Mouse (Mus musculus) cerebellum, adult 18-20 months (tissue): ENCODE data around the gene Mras.

ENCODE experiments used
- DNase-seq, 2 experiments: peaks; one replicate each; pipeline ENCODE4 v3.0.0; 2021

Mras gene

GRCm38 (mm10) chr9:99439064-99439463, 1.9 kb upstream of the Mras start:
- DNase-seq, result no peak

- no peak for DNase-seq
These were observed 792 bp upstream of the Mras start for GRCm38 (mm10) chr9:99437781-99438565.

DNA sequence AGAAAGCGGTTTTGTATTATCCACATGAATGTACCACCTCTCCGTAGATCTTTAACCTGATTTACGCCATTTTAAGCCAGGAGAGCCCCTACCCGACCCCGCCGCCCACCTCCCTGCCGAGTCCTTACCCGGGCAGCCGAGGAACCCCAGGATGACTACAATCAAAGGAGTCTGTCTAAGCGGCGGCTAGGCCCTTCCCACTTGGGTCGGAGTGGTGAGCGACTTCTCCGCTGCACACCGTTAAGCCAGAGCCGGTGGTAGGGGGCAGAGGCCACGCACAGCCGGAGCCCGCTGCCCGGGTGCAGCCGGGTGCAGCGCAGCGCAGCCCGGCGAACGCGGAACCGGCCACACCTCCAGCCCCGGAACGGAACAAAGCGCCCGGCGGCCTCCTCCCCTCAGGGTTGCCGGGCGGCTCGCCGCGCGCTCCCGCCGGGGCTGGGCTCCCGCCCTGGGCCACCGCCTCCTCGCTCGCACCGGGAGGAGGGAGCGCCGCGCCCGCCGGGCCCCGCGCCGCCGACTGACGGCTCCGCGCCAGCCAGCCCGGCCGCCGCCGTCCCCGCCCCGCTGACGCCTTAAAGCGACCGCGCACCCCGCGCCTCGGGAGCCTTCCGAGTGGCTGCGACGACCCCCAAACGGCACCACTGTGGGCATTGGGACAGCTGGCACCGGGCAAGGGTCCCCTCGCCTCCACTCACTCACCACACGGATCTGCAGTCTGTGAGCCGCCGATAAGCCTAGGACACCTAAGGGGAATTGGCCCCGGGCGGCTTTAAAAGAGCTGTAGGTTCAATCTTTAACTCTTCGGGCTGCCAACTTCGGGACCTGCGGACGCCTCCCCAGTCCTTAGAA, 775 bp downstream of the Mras start:
- peak; percentile 81 to 91 for DNase-seq

DNA sequence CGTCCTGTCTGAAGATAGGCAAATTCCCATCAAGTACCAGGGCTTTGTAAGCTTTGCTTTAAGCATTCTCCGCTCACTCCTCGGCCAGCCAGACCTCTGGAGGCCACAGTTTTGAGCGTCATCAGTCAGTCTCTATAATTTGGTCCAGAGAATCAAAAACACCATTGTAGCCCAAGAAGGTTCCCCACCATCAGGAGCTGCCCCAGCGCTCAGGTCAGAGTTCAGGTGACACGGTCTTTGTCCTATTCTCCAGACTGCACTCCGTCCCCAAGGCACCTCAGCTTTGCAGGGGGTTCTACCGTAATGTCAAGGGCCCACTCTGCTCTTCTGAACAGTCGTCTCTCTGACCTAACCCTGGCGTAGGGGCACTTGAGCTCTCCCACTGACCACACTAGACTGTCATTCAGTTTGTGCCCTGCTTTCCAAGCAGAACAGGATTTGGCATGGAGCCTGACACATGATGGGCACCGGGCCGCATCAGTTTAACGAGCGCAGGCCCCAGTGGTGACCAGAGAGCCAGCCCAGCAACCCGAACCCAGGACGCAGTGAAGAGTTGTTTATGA, 1.5 kb downstream of the Mras start:
- DNase-seq, result peak; percentile 58 to 67

DNA sequence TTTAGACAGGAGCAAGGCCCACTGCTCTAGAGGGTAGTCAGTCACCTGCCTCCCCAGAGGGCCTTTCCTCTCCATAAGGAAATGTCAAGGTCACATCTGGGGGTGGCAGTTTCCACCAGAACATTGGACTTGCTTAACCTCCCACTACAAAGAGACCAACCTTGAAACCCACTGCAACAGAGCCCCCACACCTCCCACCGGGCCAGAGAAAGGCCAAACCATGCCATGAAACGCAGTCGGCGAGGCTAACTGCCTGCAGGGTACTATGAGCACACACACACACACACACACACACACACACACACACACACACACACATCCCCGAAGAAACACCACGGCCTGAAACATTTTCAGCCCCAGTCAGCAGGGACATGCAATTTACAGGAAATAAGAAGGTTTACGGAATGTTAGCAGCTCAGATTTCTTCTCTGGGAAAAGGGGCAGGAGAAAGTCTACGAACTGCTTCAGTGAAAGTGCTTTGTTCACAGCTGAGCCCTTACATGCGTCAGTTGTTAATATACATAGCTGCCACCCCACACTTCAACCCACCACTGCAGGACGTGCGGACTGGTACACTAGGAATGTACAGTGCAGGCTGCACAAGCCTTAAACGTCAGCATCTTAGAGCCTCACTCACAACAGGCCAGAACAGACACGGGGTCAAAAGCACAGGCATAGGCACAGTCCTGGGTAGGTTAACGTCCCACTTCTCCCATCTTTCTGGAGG, 2.1 kb downstream of the Mras start:
- DNase-seq, result peak in 1 of 2 experiments; percentile 24

GRCm38 (mm10) chr9:99432478-99432877, 4.7 kb downstream of the Mras start:
- no peak for DNase-seq

DNA sequence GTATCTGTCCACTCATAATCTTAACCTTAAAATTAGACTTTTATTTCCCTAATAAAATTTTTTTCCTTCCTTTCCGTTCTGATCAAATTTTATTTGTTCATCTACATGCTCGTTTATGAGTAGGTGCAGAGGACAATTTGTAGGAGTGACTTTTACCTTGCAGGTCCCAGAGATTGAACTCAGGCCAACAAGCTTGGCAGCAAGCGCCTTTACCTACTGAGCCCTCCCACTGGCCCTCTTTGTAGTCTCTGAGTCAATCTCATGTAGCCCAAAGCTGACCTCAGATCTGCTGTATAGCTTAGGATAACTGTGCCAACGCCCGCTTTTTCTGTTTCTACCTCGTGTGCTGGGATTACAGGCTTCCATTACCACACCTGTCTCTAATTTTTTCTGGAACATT, 5.2 kb downstream of the Mras start:
- peak; percentile 59 to 69 for DNase-seq

DNA sequence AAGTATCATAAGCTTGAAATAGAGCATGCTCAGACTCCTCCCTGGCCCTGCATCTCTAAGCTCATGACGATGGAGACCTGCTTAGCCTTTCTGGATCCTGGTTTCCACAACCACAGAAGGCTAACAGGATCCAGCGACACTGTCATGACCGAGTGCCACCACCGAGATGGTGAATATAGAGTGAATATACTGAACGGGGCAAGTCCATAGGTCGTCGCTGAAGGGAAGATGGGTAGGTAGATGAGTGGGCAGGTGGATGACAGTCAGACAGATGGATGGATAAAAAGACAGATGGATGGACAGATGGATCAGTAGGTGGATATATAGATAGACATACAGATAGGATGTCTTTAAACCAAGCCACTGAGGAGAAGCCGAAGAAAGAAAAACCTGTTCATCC, 5.8 kb downstream of the Mras start:
- DNase-seq, result no peak

DNA sequence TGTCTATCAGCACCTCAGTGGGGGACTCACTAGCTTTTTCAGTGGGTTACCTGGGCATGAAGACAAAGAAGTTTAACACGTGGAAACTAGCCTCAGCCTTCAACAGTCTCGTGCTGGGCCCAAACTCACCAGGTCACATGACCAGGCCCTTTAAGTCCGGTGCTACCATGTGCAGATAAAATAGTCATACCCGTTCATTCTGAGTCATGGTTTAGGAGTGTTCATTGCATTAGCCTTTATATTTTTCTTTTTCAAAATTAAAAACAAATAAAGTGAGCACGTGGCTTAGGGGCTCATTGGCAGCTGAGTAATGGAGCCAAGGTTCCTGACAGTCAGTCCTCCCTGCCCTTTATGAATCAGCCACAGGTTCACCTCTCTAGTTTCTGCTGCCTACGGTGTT, 6.4 kb downstream of the Mras start:
- DNase-seq, result no peak

- DNase-seq, result no peak
These were observed 7.3 kb downstream of the Mras start for GRCm38 (mm10) chr9:99429845-99430244.

- no peak for DNase-seq
These were observed 8.4 kb downstream of the Mras start for GRCm38 (mm10) chr9:99428601-99429331.

GRCm38 (mm10) chr9:99425262-99425661, 11.9 kb downstream of the Mras start:
- DNase-seq, result no peak

GRCm38 (mm10) chr9:99424574-99424863, 12.7 kb downstream of the Mras start:
- no peak for DNase-seq

DNA sequence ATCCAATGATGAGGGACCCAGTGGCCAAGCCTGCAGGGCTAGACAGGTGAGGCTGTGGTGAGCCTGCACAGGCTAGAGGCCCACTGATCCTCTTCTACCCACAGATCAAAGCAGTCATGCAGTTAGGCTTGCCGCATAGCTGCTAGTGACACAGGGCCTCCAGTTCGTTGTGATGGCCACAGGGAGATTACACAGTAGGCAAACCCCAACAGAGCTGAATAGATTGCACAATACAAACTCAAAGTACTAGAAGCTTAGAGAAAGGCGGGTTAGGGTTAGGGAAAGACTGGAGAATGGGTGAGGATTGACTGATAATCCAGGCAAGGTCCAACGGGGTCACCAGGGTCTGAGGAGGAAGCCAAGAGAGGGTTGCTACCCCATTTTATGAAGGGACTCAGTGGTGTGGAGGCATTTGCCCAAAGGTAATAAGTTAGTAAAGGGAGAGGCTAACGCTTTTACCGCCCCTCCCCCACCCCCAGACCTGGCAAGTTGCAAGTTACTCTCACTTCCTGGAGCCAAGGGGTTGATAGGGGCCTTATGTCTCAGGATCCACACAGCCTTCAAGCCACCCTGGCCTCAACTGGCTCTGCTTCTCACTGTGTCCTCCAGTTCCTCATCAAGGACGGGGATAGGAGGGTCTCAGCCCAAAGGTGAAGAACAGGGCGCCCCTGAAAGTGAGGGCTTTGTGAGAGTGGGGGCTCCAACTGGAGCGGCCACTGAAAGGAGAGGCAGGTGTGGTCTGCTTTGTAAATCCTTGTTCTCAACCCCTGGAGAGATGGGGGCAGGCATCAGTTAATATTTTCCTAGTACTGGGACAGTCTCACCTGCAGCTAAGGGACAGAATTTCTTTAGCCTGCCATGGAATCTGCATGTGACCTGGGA, 13.2 kb downstream of the Mras start:
- DNase-seq, result no peak

DNA sequence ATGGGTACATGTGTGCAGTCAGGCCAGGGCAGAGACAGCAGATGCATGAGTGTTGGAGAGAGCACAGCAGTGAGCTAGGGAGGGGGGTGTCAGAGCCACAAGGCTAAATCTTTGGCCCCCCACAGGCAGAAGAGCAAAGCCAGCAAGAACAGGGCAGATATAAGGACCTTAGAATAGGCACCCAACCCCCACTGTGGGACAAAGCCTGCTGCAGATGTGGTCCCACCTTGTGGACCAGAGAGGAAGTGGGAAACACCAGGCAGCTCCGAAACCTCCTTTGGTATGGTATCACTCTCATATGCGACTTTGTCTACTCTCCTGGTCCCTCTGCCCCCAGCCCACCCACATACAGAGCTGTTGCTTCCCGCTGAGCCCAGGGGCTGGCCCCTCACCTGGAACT, 15.3 kb downstream of the Mras start:
- DNase-seq, result no peak

DNA sequence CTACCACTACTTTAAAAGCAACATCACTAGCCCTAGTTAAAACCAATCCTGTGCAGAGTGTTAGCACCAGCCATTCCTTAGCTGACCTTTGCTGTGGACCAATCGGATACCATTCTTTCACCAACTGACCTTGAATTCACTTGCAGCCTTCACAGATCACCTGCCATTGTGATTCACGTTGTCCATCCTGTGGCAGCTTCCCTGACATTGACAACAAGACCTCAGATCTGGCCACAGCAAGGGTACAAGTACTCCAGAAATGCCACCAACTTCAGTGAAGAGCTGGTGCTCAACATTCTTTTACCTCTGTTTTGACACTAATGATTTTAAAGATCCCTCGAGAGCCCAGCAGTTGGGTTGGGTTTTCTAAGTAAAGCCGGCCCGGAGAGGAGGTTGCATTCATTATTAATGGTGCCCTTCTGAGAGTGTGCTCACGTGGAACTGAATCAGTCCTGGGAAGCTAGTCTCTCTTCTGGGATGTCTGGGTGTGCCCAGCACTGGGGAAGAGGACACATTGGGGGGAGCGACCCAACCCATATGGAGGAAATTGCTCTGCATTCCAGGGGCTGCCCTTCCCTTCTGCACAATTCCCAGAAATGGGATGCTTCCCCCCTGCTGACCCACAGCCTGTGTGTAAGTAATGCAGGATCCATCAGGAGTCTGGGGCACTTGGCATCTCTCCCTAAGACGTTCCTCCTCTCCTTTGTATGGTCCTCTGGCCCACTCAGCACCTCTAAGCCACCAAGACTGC, 17.1 kb downstream of the Mras start:
- DNase-seq, result no peak

GRCm38 (mm10) chr9:99418377-99418776, 18.8 kb downstream of the Mras start:
- no peak for DNase-seq

DNA sequence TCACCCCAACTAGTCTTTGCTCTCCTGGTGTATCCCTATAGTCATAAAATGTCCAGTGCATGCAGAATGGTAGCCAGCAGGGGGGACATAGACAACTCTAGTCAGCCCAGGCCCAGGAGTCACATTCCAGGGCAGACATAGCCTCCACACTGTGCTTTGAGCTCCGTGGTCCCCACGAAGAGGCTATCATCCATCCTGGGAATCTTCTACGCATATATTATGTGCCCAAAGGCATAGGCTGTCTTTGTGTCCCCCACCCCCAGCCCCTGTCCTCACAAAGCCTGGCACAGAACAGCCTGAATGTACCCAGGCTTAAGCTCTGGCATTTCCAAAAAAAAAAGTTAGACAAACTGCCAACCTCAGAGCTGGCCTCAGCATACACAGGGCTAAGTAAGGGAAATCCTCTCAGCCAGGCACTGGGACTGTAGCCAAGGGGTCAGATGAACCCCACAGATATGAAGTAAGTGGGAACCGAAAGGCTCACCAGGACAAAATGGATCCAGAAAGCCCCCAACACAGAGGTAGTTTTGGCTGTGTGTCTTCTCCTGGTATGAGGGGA, 19.8 kb downstream of the Mras start:
- no peak for DNase-seq

- DNase-seq, result no peak
These were observed 20.4 kb downstream of the Mras start for GRCm38 (mm10) chr9:99416809-99417208.

- DNase-seq, result no peak
These were observed 25.4 kb downstream of the Mras start for GRCm38 (mm10) chr9:99411785-99412184.

- DNase-seq, result no peak
These were observed 26.1 kb downstream of the Mras start for GRCm38 (mm10) chr9:99411093-99411492.
